Mouse (Mus musculus) kidney, embryonic 15.5 days (tissue): ENCODE measurements around the gene Gk5. TPM values are rescaled to one million over a fixed set of nuclear protein-coding genes. Genes with fewer than 3 reads are reported as not detected.
A peak's percentile ranks its signal among the peaks of the same experiment; 100 is the strongest.

ENCODE experiments used
- ATAC-seq: fragments of 200-750 bp; cut with Nextera tagmentation; replicated peaks from 2 replicates; pipeline ENCODE4 v1.8.0; 2017; ENCODE audit warnings: moderate TSS enrichment; ENCODE audit not compliant: low FRiP score
- H3K27ac ChIP-seq: fragments of 300-500 bp; sonication (generic); 2 replicates; pipeline ENCODE4 v1.5.1; 2015; ENCODE audit warnings: mild to moderate bottlenecking, inconsistent platforms
- H3K27me3 ChIP-seq: fragments of 300-500 bp; sonication (generic); 2 replicates; pipeline ENCODE4 v1.6.1; 2015; ENCODE audit warnings: inconsistent platforms
- H3K36me3 ChIP-seq: fragments of 300-500 bp; sonication (generic); 2 replicates; pipeline ENCODE4 v1.6.1; 2015; ENCODE audit warnings: inconsistent platforms
- H3K4me1 ChIP-seq: fragments of 300-500 bp; sonication (generic); 2 replicates; pipeline ENCODE4 v1.6.1; 2015; ENCODE audit warnings: inconsistent platforms
- H3K4me2 ChIP-seq: fragments of 300-500 bp; sonication (generic); 2 replicates; pipeline ENCODE4 v1.6.1; 2015; ENCODE audit warnings: moderate library complexity, mild to moderate bottlenecking, inconsistent platforms
- H3K4me3 ChIP-seq: fragments of 300-500 bp; sonication (generic); replicated peaks from 2 replicates; pipeline ENCODE4 v1.5.1; 2015; ENCODE audit warnings: mild to moderate bottlenecking, inconsistent platforms
- H3K9ac ChIP-seq: fragments of 300-500 bp; sonication (generic); 2 replicates; pipeline ENCODE4 v1.6.1; 2015; ENCODE audit warnings: mild to moderate bottlenecking, inconsistent platforms
- H3K9me3 ChIP-seq: fragments of 300-500 bp; sonication (generic); replicated peaks from 2 replicates; pipeline ENCODE4 v1.6.1; 2016; ENCODE audit warnings: inconsistent platforms
- WGBS: fragments of 180-500 bp; shearing (Covaris S2); methylation state at CpG from one replicate; pipeline ENCODE4 v1.1.7; 2015; ENCODE audit warnings: mixed read lengths; 5-methylcytosine and 5-hydroxymethylcytosine counted together
- polyA plus RNA-seq: library from polyadenylated mRNA; unstranded; fragments of >200 nt; fragmentation: Nextera tagmentation; extraction: Ambion mirVana; gene quantifications from 2 replicates; pipeline ENCODE4 v1.2.1, GENCODE M21; 2015

The Gk5 gene
- polyA plus RNA-seq, 1 experiment from 2014 or later: 5.7 TPM

- 0 out of 2 replicates have a peak, but pooled peaks cover 6% of the 10 kb centered on the region for H3K36me3 ChIP-seq
These were observed 78.6 kb downstream of the Gk5 start for GRCm38 (mm10) chr9:96197806-96198205.

DNA sequence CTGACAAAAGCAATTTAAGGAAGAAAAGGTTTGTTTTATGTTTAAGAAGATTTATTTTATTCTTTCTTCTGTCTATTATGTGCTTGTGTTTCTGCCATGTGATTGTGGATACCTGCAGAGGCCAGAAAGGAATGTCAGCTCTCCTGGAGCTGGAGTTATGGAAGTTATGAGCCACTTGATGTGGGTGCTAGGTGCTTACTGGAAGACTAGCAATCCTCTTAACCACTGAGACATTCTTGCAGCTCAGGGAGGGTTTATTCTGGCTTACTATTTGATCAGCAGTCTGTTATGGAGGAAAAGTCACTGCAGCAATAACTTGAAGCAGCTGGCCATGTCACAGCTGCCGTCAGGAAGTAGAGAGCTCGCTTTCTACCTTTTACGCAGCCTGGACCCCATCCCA lies 84.5 kb downstream of the Gk5 start:
- H3K4me2 ChIP-seq: no peak overlapping the region
- H3K27me3 ChIP-seq: no peaks in the 10 kb centered on the region
- H3K4me3 ChIP-seq: no peak overlapping the region
- no peak overlapping the region for H3K27ac ChIP-seq
- no peaks in the 10 kb centered on the region for H3K4me1 ChIP-seq
- H3K36me3 ChIP-seq: peaks cover 28% of the 10 kb centered on the region; the same call in 1 of the 2 replicates
- H3K9ac ChIP-seq: no peak overlapping the region
- no peaks in the 10 kb centered on the region for H3K9me3 ChIP-seq
- no peak for ATAC-seq
- WGBS: 83% methylated on average over 3 of the region's 3 CpGs

More at GRCm38 (mm10) chr9:96197806-96198205, 78.6 kb downstream of the Gk5 start:
- no peak overlapping the region for H3K9ac ChIP-seq
- WGBS: 60% methylated on average over 9 of the region's 9 CpGs
- peaks cover 22% of the 10 kb centered on the region for H3K4me1 ChIP-seq
- H3K27ac ChIP-seq: no peak overlapping the region
- no peaks in the 10 kb centered on the region for H3K27me3 ChIP-seq
- H3K4me2 ChIP-seq: peak overlapping the region; percentile 95
- peak overlapping the region; percentile 92 for H3K4me3 ChIP-seq
- H3K9me3 ChIP-seq: no peaks in the 10 kb centered on the region
- ATAC-seq: no peak

- Histone ChIP-seq H3K4me3 (no peak overlapping the region), H3K27ac (no peak overlapping the region), H3K27me3 (no peaks in the 10 kb centered on the region), H3K4me2 (no peak overlapping the region), H3K9ac (no peak overlapping the region), H3K36me3 (peaks cover 25% of the 10 kb centered on the region; the same call in 1 of the 2 replicates), H3K9me3 (no peaks in the 10 kb centered on the region), H3K4me1 (no peaks in the 10 kb centered on the region)
- WGBS: 90% methylated on average over 3 of the region's 3 CpGs
- no peak for ATAC-seq
These were observed 88.3 kb downstream of the Gk5 start for GRCm38 (mm10) chr9:96207428-96207827.

DNA sequence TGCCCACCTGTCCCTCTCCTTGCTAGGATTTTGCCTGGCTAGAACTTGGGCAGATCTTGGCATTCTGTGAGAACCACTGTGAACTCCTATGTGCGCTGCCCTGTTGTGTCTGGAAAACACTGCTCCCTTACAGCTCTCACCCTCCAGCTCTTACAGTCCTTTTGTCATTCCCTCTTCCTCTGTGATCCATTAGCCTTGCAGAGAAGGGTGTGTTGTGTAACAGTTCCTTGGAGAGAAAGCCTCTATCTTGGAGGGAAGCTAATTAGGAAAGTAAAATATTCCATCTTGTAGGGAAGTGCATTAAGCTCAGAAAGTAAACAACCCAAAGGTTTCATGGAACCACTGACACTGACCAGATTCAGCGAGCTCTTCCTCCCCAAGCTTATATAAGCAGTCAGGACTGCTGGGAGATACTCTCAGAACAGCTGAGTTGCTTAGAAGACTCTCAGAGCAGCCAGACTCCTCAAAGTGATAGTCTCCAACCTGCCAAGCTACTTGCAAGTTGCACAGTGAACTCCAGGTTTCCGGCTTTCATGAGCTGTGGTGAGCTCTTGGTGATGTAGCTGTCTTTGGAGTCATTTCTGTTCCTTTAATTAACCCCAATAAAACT lies 94.0 kb downstream of the Gk5 start:
- H3K27ac ChIP-seq: no peak overlapping the region

GRCm38 (mm10) chr9:96214171-96214570 lies 95.0 kb downstream of the Gk5 start:
- H3K9ac ChIP-seq: no peak overlapping the region
- 0 out of 2 replicates have a peak, but pooled peaks cover 5% of the 10 kb centered on the region for H3K36me3 ChIP-seq
- no peak for ATAC-seq

More for the DNA sequence above, 94.0 kb downstream of the Gk5 start:
- ATAC-seq: no peak
- no peak overlapping the region for H3K4me3 ChIP-seq
- no peaks in the 10 kb centered on the region for H3K9me3 ChIP-seq
- H3K9ac ChIP-seq: no peak overlapping the region
- no peaks in the 10 kb centered on the region for H3K27me3 ChIP-seq
- 0 out of 2 replicates have a peak, but pooled peaks cover 5% of the 10 kb centered on the region for H3K36me3 ChIP-seq
- 91% methylated on average over 3 of the region's 3 CpGs for WGBS
- H3K4me1 ChIP-seq: no peaks in the 10 kb centered on the region
- H3K4me2 ChIP-seq: no peak overlapping the region

GRCm38 (mm10) chr9:96217299-96217698 lies 98.1 kb downstream of the Gk5 start:
- no peak overlapping the region for H3K4me3 ChIP-seq
- H3K4me1 ChIP-seq: no peaks in the 10 kb centered on the region
- no peaks in the 10 kb centered on the region for H3K27me3 ChIP-seq
- no peak overlapping the region for H3K9ac ChIP-seq
- H3K27ac ChIP-seq: no peak overlapping the region
- WGBS: 100% methylated on average over 1 of the region's 1 CpGs
- no peaks in the 10 kb centered on the region for H3K9me3 ChIP-seq
- 0 out of 2 replicates have a peak, but pooled peaks cover 5% of the 10 kb centered on the region for H3K36me3 ChIP-seq
- no peak overlapping the region for H3K4me2 ChIP-seq
- ATAC-seq: no peak

More at GRCm38 (mm10) chr9:96214171-96214570, 95.0 kb downstream of the Gk5 start:
- no peaks in the 10 kb centered on the region for H3K27me3 ChIP-seq
- H3K9me3 ChIP-seq: no peaks in the 10 kb centered on the region
- H3K4me2 ChIP-seq: no peak overlapping the region
- 88% methylated on average over 2 of the region's 2 CpGs for WGBS
- no peak overlapping the region for H3K4me3 ChIP-seq
- no peak overlapping the region for H3K27ac ChIP-seq
- no peaks in the 10 kb centered on the region for H3K4me1 ChIP-seq

GRCm38 (mm10) chr9:96217799-96218198 lies 98.6 kb downstream of the Gk5 start:
- no peak for ATAC-seq
- Histone ChIP-seq H3K4me2 (no peak overlapping the region), H3K9ac (no peak overlapping the region), H3K4me3 (no peak overlapping the region), H3K4me1 (no peaks in the 10 kb centered on the region), H3K9me3 (no peaks in the 10 kb centered on the region), H3K36me3 (0 out of 2 replicates have a peak, but pooled peaks cover 5% of the 10 kb centered on the region), H3K27me3 (no peaks in the 10 kb centered on the region), H3K27ac (no peak overlapping the region)

GRCm38 (mm10) chr9:96219114-96219669 lies 100.0 kb downstream of the Gk5 start:
- no peak overlapping the region for H3K4me3 ChIP-seq
- H3K9me3 ChIP-seq: no peaks in the 10 kb centered on the region
- 0 out of 2 replicates have a peak, but pooled peaks cover 5% of the 10 kb centered on the region for H3K36me3 ChIP-seq
- no peak overlapping the region for H3K9ac ChIP-seq
- WGBS: 72% methylated on average over 2 of the region's 2 CpGs
- H3K27ac ChIP-seq: no peak overlapping the region
- no peaks in the 10 kb centered on the region for H3K27me3 ChIP-seq
- H3K4me1 ChIP-seq: no peaks in the 10 kb centered on the region
- ATAC-seq: no peak
- no peak overlapping the region for H3K4me2 ChIP-seq

GRCm38 (mm10) chr9:96220419-96220818 lies 101.3 kb downstream of the Gk5 start:
- Histone ChIP-seq H3K27me3 (no peaks in the 10 kb centered on the region), H3K36me3 (no peaks in the 10 kb centered on the region), H3K9me3 (no peaks in the 10 kb centered on the region), H3K27ac (no peak overlapping the region), H3K4me2 (no peak overlapping the region), H3K9ac (no peak overlapping the region), H3K4me1 (no peaks in the 10 kb centered on the region), H3K4me3 (no peak overlapping the region)
- ATAC-seq: no peak

GRCm38 (mm10) chr9:96223302-96223701 lies 104.1 kb downstream of the Gk5 start:
- WGBS: 88% methylated on average over 2 of the region's 2 CpGs
- ATAC-seq: no peak

GRCm38 (mm10) chr9:96228285-96228684 lies 109.1 kb downstream of the Gk5 start:
- no peak overlapping the region for H3K4me3 ChIP-seq
- no peak overlapping the region for H3K9ac ChIP-seq
- ATAC-seq: no peak
- no peak overlapping the region for H3K27ac ChIP-seq
- no peaks in the 10 kb centered on the region for H3K36me3 ChIP-seq
- no peak overlapping the region for H3K4me2 ChIP-seq
- no peaks in the 10 kb centered on the region for H3K27me3 ChIP-seq
- H3K9me3 ChIP-seq: no peaks in the 10 kb centered on the region
- no peaks in the 10 kb centered on the region for H3K4me1 ChIP-seq

More at GRCm38 (mm10) chr9:96223302-96223701, 104.1 kb downstream of the Gk5 start:
- Histone ChIP-seq H3K36me3 (no peaks in the 10 kb centered on the region), H3K9ac (no peak overlapping the region), H3K4me3 (no peak overlapping the region), H3K9me3 (no peaks in the 10 kb centered on the region), H3K27me3 (no peaks in the 10 kb centered on the region), H3K4me1 (no peaks in the 10 kb centered on the region), H3K27ac (no peak overlapping the region), H3K4me2 (no peak overlapping the region)

GRCm38 (mm10) chr9:96230271-96230670 lies 111.1 kb downstream of the Gk5 start:
- 80% methylated on average over 2 of the region's 2 CpGs for WGBS
- no peak overlapping the region for H3K9ac ChIP-seq
- no peaks in the 10 kb centered on the region for H3K36me3 ChIP-seq
- no peaks in the 10 kb centered on the region for H3K27me3 ChIP-seq
- no peak overlapping the region for H3K4me2 ChIP-seq
- ATAC-seq: no peak
- H3K4me1 ChIP-seq: no peaks in the 10 kb centered on the region
- no peak overlapping the region for H3K4me3 ChIP-seq
- no peak overlapping the region for H3K27ac ChIP-seq
- no peaks in the 10 kb centered on the region for H3K9me3 ChIP-seq
